Mouse (Mus musculus) heart, adult 8-10 months (tissue): ENCODE data around the gene Cmbl. TPM values are rescaled to one million over a fixed set of nuclear protein-coding genes. Genes with fewer than 3 reads are reported as not detected.
A peak's percentile ranks its signal among the peaks of the same experiment; 100 is the strongest.
"Not testable (repeated sequence)": the region's sequence is repeated elsewhere in the genome, so short reads cannot be mapped to it uniquely, and the experiment has no call there.

Source experiments
- DNase-seq: peaks from one replicate; pipeline ENCODE4 v3.0.0; 2022; ENCODE audit warnings: low spot score
- total RNA-seq, 4 experiments: library from RNA; stranded (reverse); gene quantifications; 2 replicates each; pipeline ENCODE4 v1.2.4; 2022

The Cmbl gene
- total RNA-seq, 4 experiments from 2014 or later, result 31.4 to 42.1 (median 34.4) TPM

- DNase-seq, result not testable (repeated sequence)
Measured at GRCm38 (mm10) chr15:31581086-31581485, 15.9 kb downstream of the Cmbl start.

GRCm38 (mm10) chr15:31583304-31584085 is 18.3 kb downstream of the Cmbl start:
- DNase-seq, result no peak

GRCm38 (mm10) chr15:31585238-31585637 is 20.0 kb downstream of the Cmbl start:
- DNase-seq, result no peak

GRCm38 (mm10) chr15:31586088-31586487 is 20.9 kb downstream of the Cmbl start:
- no peak for DNase-seq

GRCm38 (mm10) chr15:31586519-31586918 is 21.3 kb downstream of the Cmbl start:
- DNase-seq, result peak; percentile 86

- no peak for DNase-seq
Measured at GRCm38 (mm10) chr15:31587789-31588188, 22.6 kb downstream of the Cmbl start.

GRCm38 (mm10) chr15:31588989-31589640 is 23.9 kb downstream of the Cmbl start:
- no peak for DNase-seq

GRCm38 (mm10) chr15:31590176-31590575 is 25.0 kb downstream of the Cmbl start:
- no peak for DNase-seq

GRCm38 (mm10) chr15:31592531-31592930 is 27.3 kb downstream of the Cmbl start:
- no peak for DNase-seq

GRCm38 (mm10) chr15:31594260-31594659 is 29.1 kb downstream of the Cmbl start:
- no peak for DNase-seq

GRCm38 (mm10) chr15:31595651-31596050 is 30.5 kb downstream of the Cmbl start:
- DNase-seq, result no peak

- DNase-seq, result no peak
Measured at GRCm38 (mm10) chr15:31599834-31600233, 34.6 kb downstream of the Cmbl start.

- DNase-seq, result no peak
Measured at GRCm38 (mm10) chr15:31601279-31601645, 36.1 kb downstream of the Cmbl start.

GRCm38 (mm10) chr15:31601646-31602374 is 36.6 kb downstream of the Cmbl start, which contains the start of the genes Cct5 and Fam173b:
Gene Cct5 (minus strand): TSS chr15:31601804.
Gene Fam173b (plus strand): TSS chr15:31601852.
- DNase-seq, result peak; percentile 98

- DNase-seq, result peak; percentile 16
Measured at GRCm38 (mm10) chr15:31602426-31602825, 37.2 kb downstream of the Cmbl start.

- no peak for DNase-seq
Measured at GRCm38 (mm10) chr15:31603113-31603512, 37.9 kb downstream of the Cmbl start.

- DNase-seq, result peak; percentile 10
Measured at GRCm38 (mm10) chr15:31606821-31607220, 41.6 kb downstream of the Cmbl start.

- DNase-seq, result no peak
Measured at GRCm38 (mm10) chr15:31611027-31611426, 45.8 kb downstream of the Cmbl start.

GRCm38 (mm10) chr15:31611976-31612375 is 46.8 kb downstream of the Cmbl start:
- no peak for DNase-seq

GRCm38 (mm10) chr15:31613826-31614453 is 48.8 kb downstream of the Cmbl start:
- DNase-seq, result no peak

- no peak for DNase-seq
Measured at GRCm38 (mm10) chr15:31614666-31615065, 49.5 kb downstream of the Cmbl start.

- no peak for DNase-seq
Measured at GRCm38 (mm10) chr15:31617261-31617660, 52.1 kb downstream of the Cmbl start.
